Mouse (Mus musculus) ovary, postnatal 36 days (tissue): ENCODE measurements around the gene Crtap.
"Not testable (repeated sequence)": the region's sequence is repeated elsewhere in the genome, so short reads cannot be mapped to it uniquely, and the experiment has no call there.

ENCODE experiments used
- DNase-seq: peaks from one replicate; pipeline ENCODE4 v3.0.0; 2022; ENCODE audit warnings: low spot score, mixed read lengths

The Crtap gene

DNA sequence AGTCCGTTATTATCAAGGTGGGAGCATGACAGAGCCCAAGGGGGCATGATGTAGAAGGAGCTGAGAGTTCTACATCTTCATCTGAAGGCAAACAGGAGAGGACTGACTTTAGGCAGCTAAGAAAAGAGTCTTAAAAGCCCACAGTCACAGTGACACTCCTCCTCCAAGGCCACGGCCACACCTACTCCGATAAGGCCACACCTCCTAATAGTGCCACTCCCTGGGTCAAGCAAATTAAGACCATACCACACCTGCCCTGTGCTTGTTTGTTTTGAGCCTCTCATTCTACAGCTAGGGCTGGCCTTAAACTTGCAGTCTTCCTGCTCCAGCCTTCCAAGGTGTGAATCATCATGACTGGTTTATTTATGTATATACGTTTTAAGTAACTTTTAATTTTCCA is 4.8 kb upstream of the Crtap start:
- DNase-seq = no peak

DNA sequence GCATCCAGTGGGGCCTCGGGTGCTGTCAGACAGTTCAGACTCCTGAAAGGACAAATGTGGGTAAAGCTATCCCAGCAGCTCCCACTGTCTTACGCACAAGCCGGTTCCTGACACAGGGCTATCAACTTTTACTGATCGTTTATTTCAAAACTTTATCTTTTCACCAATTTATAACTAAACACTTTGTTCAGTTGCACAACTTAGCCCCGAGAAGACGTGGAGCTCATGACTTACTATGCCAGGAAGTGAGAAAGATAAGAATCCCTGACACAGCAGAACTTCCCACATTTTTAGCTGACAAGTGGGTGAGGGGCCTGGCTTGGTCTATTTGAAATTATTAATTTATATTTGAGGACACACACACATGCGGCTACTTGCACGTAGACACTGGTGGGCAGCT is 4.2 kb upstream of the Crtap start:
- DNase-seq = no peak

GRCm38 (mm10) chr9:114394136-114394535 is 3.7 kb upstream of the Crtap start:
- DNase-seq = not testable (repeated sequence)

GRCm38 (mm10) chr9:114390749-114391075 is 237 bp upstream of the Crtap start:
- DNase-seq = no peak

DNA sequence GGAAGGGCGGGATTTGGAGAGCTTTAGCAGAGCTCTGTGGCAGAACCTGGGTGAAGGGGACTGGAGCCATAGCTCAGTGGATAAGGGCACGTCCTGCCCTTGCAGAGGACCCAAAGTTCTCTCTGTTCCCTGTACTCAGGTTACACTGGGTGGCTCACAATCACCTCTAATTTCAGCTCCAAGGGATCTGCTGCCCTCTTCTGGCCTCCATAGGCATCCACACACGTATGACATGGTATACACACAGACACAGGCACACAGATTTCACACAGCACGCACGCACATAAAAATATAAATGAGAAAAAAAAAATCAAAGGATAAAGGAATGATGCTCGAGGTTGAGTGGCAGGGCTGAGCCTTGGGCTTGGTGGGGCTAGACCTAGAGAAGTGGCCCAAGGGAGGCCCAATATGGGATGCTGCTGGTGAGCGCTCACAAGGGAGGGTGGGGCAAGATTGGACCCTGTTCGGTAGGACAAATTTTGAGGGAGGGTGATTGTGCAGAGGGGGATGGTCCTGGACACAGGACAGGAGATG is 1.0 kb downstream of the Crtap start:
- DNase-seq = no peak

DNA sequence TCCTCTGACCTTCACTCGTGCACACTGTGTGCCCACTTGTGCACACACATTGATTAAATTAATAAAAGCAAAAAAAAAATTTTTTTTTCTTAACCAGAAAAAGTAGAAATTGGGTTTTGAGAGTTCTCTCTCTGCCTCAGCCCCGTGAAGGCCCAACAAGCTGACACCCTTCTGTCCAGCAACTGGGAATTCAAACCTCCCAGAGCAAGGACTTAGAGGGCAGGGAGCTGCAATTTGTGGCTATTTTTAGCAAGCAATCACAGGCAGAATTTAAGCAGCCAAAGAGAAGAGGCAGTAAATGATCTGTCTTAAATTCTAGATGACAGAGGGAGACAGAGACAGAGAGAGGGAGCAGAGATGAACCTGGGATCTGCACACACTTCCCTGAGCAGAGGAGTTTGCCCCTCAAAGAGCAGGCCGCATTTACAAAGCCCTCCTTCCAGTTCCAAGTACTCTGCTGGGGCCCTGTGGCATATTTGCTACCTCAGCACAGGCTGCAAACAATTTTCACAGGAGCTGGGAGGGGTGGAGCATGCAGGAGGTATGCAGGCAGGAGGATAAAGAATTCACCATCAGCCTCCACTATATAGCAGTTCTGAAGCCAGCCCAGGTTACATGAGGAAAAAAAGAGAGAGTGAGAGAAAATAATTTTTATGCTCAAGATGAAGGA is 1.6 kb downstream of the Crtap start:
- DNase-seq = no peak

DNA sequence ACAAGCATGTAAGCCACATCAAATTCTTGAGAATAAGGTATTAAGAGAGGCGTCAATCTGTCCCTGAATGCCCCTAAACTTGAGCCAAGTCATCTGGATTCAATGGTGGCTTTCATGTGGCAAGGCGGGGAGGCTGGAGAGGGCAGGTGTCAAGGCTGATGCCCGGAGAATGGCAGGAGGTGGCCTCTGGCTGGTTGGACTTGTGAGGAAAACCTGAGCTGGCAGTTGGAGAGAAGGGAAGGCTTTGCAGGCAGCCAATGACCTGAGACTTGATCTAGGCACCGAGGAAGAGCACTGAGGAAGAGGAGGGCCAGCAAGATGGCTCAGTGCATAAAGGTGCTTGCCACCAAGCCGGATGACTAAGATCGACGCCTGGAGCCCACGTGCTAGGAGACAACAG is 2.2 kb downstream of the Crtap start:
- no peak for DNase-seq

- DNase-seq = no peak
These were observed 3.4 kb downstream of the Crtap start for GRCm38 (mm10) chr9:114387086-114387485.

DNA sequence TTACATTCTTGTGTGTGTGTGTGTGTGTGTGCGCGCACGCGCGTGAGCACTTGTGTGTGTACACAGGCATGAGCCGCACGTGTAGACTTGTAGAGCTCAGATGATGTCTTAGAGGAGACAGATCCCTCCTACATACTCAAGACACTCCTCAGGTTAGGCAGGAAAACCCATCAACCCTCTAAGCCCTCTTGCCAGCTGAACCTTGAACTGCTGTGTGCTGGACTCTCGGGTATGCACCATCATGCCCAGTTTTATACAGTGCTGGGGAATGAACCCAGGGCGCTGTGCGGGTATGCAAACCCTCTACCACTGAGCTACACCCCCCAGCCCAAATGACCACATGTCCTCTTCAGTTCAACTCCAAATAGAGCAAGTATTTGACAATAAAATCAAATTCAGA is 5.3 kb downstream of the Crtap start:
- no peak for DNase-seq

- no peak for DNase-seq
These were observed 5.8 kb downstream of the Crtap start for GRCm38 (mm10) chr9:114384691-114385090.

DNA sequence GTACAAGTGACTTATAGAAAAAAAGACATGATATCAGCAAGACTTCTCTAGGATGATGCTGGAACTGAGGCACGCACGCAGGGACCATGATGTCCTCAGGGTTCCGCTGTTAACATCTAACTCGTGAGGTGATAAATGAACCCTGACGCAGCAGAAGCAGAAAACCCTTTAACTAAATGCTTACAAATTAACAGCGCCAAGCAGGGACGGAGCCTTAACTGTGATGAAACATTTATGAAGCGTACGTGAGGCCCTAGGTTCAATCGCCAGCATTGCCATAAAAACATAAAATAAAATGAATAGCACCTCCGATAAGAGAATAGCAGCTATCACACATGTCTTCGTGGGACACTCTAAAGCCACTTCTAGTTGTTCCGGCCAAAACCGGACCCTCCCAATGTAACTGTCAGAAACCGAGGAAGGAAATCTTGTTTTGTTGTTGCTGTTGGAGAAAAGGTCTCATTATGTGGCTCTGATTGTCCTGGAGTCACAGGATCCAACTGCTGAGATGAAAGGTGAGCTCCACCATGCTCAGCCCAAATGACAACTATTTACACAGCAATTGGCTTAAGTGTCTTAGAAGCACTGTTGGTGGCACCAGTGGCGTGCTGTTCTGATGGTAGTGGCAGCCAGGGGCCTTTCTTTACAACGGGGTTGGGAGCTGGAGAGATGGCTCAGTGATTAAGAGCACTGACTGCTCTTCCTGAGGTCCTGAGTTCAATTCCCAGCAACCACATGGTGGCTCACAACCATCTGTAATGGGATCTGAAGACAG is 7.4 kb downstream of the Crtap start:
- DNase-seq = no peak

- peak; percentile 35 for DNase-seq
These were observed 9.4 kb downstream of the Crtap start for GRCm38 (mm10) chr9:114380881-114381733.

DNA sequence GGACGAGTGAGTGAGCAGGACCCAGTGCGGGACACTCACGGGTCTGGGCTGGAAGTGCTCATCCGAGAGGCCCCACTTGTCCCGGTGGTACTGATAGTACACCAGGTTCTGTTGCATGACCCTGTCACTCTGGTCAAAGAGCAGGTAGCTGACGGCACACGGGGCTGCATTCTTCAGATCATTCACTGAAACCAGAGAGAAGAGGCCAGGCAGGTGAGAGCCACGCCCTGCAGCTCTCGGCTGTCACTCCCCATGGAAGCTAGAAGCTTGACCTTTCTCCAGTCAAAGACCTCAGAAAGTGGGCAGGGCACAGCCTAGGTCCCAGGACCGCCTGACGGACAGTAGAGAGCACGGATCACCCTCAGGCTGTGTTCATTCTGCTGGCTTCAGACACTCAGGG is 10.6 kb downstream of the Crtap start:
- DNase-seq = no peak

DNA sequence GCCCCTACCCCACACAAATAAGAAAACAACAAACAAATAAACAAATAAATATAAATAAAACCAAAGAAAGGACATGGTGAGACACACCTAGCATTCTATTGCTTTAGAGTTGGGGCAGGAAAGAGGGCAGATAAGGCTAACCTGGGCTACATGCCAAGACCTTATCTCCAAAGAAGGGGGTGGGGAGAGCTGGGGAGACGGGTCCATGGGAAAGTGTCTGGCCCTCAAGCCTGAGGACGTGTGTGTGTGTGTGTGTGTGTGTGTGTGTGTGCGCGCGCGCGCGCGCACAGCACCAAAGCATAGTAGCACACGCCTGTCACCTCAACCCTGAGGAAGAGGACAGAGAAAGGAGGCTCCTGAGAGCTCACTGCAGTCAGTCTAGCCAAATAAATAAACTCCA is 13.3 kb downstream of the Crtap start:
- DNase-seq = no peak

DNA sequence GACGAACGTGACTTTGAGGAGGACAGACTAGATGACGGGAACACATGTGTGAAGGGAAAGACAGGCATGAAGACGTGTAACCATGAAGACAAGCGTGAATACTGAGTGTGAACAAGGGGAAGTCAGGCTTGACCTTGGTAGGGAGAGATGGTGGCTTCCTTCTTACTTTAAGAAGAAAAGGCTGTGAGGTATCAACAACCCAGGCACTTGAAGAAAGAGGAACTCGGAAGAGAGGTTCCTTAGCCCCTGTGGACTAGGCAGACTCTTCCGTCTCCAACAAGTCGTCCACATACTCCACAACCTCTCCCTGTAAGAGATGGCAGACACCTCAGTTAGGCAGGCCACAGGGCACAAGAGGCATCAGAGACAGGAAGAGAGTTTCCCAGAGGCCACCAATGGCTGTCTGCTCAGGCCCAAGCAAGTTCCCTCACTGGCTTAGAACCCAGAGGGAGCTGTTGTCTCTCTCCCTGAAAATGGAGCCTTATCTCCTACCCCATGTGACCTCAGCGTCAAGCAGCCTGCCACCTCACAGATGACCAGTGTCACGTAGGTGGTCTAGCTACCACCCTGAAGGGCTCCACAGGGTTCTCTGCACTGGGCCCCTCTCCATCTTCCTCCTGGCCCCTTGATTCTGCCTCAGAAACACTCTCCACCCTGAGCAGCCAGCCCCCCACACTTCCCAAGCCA is 15.1 kb downstream of the Crtap start:
- no peak for DNase-seq

- not testable (repeated sequence) for DNase-seq
These were observed 18.8 kb downstream of the Crtap start for GRCm38 (mm10) chr9:114371717-114372116.

DNA sequence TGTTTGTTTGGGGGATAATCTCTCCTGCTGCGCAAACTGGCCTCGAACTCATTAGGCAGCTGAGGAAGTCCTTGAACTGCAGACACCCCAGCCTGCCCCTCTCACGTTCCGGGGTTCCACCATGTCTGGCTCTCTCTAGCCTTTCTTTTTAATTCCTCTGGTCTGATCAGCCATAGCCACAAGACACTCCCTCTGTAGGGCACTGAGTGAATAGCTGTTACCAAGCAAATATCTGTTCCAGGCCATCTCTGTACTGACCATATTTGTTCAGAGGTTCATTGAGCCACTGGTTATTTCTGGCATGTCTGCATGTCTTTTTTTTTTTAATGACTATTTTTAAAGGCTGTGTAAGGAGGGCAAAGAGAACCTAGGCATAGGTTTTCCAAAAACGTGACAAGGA is 21.1 kb downstream of the Crtap start:
- not testable (repeated sequence) for DNase-seq

DNA sequence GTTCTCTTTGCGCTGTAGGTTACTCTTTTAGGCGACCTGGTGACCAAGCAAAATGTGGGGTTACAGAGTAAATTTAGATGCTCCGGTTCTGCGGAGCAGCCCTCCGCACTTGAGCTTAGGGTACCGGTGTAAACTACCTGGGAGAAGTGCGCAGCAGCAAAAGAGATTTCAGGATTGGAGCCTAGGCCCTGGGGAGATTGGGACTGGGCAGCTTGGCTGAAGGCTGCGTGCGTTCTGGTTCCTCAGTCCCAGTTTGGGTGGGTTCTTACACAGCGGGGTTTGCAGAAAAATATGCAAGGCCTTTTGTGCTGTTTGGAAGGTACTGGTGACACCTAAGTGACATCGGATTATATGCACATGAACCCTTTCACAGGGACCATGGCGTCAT is 22.0 kb downstream of the Crtap start:
- DNase-seq = no peak

DNA sequence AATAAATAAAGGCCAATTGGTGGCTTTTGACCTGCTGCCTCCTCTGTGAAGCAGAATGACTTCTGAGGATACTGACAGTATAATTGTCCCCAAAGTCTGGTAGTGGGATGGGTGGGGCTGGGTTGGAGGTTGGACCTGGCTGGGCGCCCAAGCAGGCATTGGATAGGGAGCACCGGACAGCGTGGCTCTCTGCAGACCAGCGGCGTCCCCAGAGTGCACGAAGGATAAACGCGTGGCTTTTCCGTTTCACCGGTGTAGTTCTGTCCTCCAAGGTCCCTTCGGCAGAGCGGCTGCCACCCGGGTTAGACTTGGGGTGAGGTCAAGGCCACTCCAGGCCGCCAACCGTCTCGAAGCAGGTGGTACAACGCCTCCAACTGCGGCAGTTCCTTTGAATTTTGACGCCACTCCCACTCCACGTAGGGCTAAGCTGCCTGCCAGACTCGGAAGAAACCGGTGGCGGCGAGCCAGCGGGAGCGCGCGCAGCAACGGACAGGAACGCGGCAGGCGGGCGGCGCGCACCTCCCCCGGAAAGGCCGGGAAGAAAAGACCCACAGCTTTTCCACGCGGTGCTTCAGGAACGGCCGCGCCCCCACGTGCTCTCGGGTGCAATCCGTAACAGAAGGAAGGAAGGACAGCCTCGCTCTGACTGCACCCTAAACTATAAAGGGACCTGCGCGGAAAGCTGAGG is 22.5 kb downstream of the Crtap start:
- peak; percentile 83 for DNase-seq

GRCm38 (mm10) chr9:114329855-114330254 is 60.6 kb downstream of the Crtap start, which contains the start of gene Bcl2a1c:
TSS of gene Bcl2a1c (plus strand) at chr9:114330135.
- DNase-seq = not testable (repeated sequence)

- not testable (repeated sequence) for DNase-seq
These were observed 62.1 kb downstream of the Crtap start for GRCm38 (mm10) chr9:114328332-114328731.
